In the genomic region with DNA sequence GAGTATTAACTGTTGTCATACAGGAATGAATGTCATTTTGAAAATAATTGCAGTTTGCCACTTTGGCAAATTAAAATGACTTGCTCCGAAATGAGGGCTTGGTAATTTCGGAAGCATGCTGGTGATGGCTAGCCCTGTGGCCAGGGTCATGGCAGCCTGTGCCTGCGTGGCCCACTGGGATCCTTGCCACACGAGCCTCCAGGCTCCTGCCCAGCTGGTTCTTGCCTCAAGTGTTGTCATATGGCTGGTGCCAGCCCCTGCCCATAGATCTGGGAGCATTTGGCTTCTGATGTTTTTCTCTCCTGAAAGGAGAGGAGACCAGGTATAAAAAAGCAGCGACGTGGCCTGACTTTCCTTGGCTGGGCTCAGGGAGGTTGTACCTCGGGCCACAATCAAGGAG, we compare ENCODE assay signal across 17 mouse cellular contexts.
DNase-seq lines count a peak whose midpoint lies in the region; ATAC-seq lines count a peak whose summit lies in the region.
"Had no signal": no experiment of that assay in that cellular context is flagged by ENCODE, and none has a peak within 500 bp of the region (broad histone marks: within the 10 kb centered on the region; RNA-seq: fewer than 3 reads in every experiment).

No protein-coding gene starts in this region.

- no peak for DNase-seq in cerebellum, postnatal 4 days (ENCODE audit: low spot score in 2 of 2)
- DNase-seq in hindbrain, embryonic 10.5 days (ENCODE audit: low spot score): no peak
- peak; percentile 58 for DNase-seq in brain, adult 2 months (ENCODE audit: low read depth, low spot score)
- DNase-seq in cerebellum, postnatal 14 days: peak; percentile 68
- DNase-seq in urinary bladder, adult 2 months (ENCODE audit: low spot score): no peak
- no peak for DNase-seq in kidney, postnatal 36 days
- DNase-seq: layer of hippocampus, adult 9-11 months; midbrain, embryonic 14.5 days; thymus, postnatal 36 days had no signal

- no peak overlapping the region for H3K4me2 ChIP-seq in hindbrain, embryonic 16.5 days (ENCODE audit: low read length)
- H3K4me2 ChIP-seq: heart, embryonic 15.5 days; liver, embryonic 11.5 days; lung, embryonic 15.5 days had no signal

- H3K36me3 ChIP-seq in hindbrain, embryonic 16.5 days (ENCODE audit: control insufficient read depth, insufficient read depth, low read length): no peaks in the 10 kb centered on the region
- peaks cover 25% of the 10 kb centered on the region for H3K36me3 ChIP-seq in hindbrain, embryonic 10.5 days

- 0 out of 2 replicates have a peak overlapping the region, but pooled peaks have one; percentile 18 for H3K27ac ChIP-seq in hindbrain, embryonic 16.5 days (ENCODE audit: low read depth, low read length)
- no peak overlapping the region for H3K27ac ChIP-seq in hindbrain, embryonic 10.5 days
- H3K27ac ChIP-seq: forebrain, embryonic 10.5 days; lung, embryonic 15.5 days had no signal

- H3K4me3 ChIP-seq in hindbrain, embryonic 16.5 days (ENCODE audit: low read length): no peak overlapping the region
- no peak overlapping the region for H3K4me3 ChIP-seq in hindbrain, embryonic 10.5 days
- H3K4me3 ChIP-seq: forebrain, embryonic 10.5 days; heart, embryonic 15.5 days; lung, embryonic 15.5 days had no signal

- H3K4me1 ChIP-seq in hindbrain, embryonic 16.5 days (ENCODE audit: control insufficient read depth, insufficient read depth, low read depth, low read length): no peaks in the 10 kb centered on the region; the same call in none of the 2 replicates
- peaks cover 12% of the 10 kb centered on the region for H3K4me1 ChIP-seq in hindbrain, embryonic 10.5 days (replicated peaks)

- ATAC-seq in cerebellum, adult (ENCODE audit: insufficient number of reproducible peaks, low FRiP score, low TSS enrichment): 0 out of 2 replicates have a peak, but pooled peaks have one; percentile 17
- no peak for ATAC-seq in hindbrain, embryonic 16.5 days
- ATAC-seq: inflammation-experienced regulatory T-cells, adult 6 months; Patski had no signal

- H3K27me3 ChIP-seq in hindbrain, embryonic 16.5 days (replicated peaks; ENCODE audit: control insufficient read depth, insufficient read depth, low read length): no peaks in the 10 kb centered on the region
- no peaks in the 10 kb centered on the region for H3K27me3 ChIP-seq in hindbrain, embryonic 10.5 days (ENCODE audit: insufficient read depth, poor library complexity, severe bottlenecking)
- H3K27me3 ChIP-seq: heart, embryonic 15.5 days; lung, embryonic 15.5 days; Patski had no signal

- H3K9ac ChIP-seq in hindbrain, embryonic 16.5 days (ENCODE audit: low read depth, low read length): no peak overlapping the region
- H3K9ac ChIP-seq: heart, embryonic 15.5 days; lung, embryonic 15.5 days had no signal

- 75% methylated on average over 7 of the region's 7 CpGs for WGBS in hindbrain, embryonic 16.5 days
- WGBS in hindbrain, embryonic 10.5 days: 87% methylated on average over 7 of the region's 7 CpGs

- H3K9me3 ChIP-seq in hindbrain, embryonic 16.5 days (ENCODE audit: control insufficient read depth, low read length): no peaks in the 10 kb centered on the region
- no peaks in the 10 kb centered on the region for H3K9me3 ChIP-seq in hindbrain, embryonic 10.5 days
- H3K9me3 ChIP-seq: forebrain, embryonic 10.5 days; heart, embryonic 15.5 days; lung, embryonic 15.5 days had no signal

Comparison
In these comparisons a context has a peak if more than half of its experiments do, and no peak if none do; other contexts are left out.
1. DNase-seq: peak in brain, adult 2 months (single experiment) and cerebellum, postnatal 14 days (2 of 2); none in cerebellum, postnatal 4 days (0 of 2), hindbrain, embryonic 10.5 days (single experiment), urinary bladder, adult 2 months (single experiment) and kidney, postnatal 36 days (0 of 2).